Mouse (Mus musculus): ENCODE results near the gene Use1. TPM values are rescaled to one million over a fixed set of nuclear protein-coding genes. Genes with fewer than 3 reads are reported as not detected.

Gene Use1
- total RNA-seq, 2 experiments from 2014 or later = 96.5 to 108 TPM

DNA sequence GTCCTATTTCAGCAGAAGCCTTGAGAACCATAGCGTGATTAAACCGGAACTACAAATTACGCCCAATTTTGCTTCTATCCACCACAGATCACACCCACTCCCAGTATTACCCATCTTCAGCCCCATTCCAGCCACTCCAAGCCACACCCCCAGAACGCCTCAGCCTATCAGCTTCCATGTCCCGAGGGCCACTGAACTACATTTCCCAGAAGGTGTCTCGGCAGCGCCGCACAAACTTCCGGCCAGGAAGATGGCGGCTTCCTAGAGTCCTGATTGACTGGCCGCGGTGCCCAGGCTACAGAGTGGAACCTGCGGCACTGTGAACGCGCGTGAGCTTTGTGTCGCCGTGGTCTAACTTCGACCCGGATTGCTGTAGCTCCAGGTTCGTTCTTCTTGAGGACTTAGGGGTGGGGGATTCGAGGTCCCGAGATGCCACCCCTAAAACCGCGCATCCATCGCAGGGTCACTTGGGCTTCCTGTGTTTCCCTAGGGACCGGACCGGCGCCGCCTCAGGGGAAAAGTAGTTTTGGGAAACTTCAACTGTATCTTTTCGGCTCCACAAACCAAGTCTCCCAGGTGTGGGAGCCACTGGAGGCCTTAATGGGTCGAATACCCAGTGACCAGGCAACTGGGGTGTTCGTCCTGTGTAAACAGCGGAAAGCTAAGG, 30.1 kb downstream of the Use1 start, which contains the start of gene Babam1:
Gene Babam1 (plus strand): TSS at position 223 of the 667 bp plus-strand sequence.
- peak; percentile 89 to 93 for DNase-seq
- intact Hi-C loops (cut with DNase I) = loop anchor here (5.0 kb wide), 1 partner anchor 824 kb away; no protein-coding TSS in a partner anchor

DNA sequence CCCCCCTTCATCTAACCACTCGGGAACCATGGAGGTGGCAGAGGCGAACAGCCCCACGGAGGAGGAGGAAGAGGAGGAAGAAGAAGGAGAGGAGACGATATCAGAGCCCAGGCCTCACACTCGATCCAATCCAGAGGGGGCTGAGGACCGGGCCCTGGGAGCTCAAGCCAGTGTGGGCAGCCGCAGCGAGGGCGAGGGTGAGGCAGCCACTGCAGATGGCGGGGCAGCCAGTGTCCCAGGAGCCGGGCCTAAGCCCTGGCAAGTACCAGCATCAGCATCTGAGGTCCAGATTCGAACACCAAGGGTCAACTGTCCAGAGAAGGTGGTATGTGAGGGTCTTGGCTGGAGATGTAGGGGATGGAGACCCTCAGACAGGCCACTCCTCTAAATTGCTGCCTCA, 31.1 kb downstream of the Use1 start:
- intact Hi-C loops (cut with DNase I) = loop anchor here (5.0 kb wide), 1 partner anchor 825 kb away; no protein-coding TSS in a partner anchor
- no peak for DNase-seq

DNA sequence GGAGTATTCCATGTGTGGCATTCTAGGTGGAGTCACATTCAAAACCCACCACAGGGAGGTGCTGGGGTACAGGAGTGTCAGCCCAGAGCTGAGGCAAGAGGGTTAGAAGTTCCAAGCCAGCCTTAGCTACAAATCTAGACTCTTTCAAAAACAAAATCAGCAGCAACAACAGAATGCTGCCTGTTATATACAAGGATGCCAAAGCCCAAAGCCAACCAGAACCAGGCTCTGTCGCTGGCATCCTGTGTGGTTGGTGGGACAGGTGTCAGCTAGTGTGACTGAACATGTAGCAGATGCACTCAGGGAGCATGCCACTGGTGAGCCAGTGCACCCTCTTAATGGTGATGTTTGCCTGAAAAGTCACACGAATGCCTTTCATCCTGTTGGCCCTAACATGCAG, 34.2 kb downstream of the Use1 start:
- DNase-seq = no peak
- intact Hi-C loops (cut with DNase I) = no loop called here

DNA sequence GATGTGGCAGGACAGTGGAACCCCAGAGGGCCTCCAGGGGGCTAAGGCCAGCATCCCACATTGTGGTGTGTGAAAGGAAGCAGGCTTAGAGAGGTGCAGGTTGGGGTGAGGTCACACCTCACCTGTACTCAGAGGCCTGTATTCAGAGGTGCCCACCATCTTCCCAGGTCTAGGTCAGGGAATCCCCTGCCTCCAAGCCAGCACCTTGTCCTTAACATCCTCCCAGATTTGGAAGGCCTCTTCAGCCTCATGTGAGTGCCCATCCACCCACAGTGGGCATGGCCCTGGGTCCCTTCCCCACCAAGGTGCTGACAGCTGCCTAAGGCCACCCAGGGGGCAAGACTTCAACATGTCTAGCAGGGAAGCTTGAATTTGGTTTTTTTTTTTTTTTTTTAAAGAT, 34.8 kb downstream of the Use1 start:
- no peak for DNase-seq
- intact Hi-C loops (cut with DNase I) = no loop called here

DNA sequence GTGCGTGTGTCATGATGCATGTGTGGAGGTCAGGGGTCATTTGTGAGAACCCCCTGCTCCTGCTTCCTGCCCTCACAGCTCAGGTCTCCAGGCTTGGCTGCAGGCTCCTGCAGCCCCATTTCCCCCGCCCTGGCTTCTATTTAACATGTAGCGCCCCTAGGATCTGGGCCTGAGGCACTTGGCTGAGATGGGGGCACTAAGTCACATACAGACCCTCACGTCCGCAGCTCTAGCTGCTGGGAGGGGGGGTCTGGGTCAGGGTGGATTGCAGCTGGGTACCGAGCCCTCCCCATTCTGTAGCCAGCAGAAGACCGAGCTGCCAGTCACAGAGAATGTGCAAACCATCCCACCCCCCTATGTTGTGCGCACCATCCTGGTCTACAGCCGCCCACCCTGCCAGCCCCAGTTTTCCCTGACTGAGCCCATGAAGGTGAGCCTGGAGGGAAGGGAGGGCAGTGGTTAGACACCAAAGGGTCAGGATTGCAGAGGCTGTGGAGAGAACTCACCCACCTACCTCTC, 35.9 kb downstream of the Use1 start:
- intact Hi-C loops (cut with DNase I) = no loop called here
- no peak for DNase-seq

DNA sequence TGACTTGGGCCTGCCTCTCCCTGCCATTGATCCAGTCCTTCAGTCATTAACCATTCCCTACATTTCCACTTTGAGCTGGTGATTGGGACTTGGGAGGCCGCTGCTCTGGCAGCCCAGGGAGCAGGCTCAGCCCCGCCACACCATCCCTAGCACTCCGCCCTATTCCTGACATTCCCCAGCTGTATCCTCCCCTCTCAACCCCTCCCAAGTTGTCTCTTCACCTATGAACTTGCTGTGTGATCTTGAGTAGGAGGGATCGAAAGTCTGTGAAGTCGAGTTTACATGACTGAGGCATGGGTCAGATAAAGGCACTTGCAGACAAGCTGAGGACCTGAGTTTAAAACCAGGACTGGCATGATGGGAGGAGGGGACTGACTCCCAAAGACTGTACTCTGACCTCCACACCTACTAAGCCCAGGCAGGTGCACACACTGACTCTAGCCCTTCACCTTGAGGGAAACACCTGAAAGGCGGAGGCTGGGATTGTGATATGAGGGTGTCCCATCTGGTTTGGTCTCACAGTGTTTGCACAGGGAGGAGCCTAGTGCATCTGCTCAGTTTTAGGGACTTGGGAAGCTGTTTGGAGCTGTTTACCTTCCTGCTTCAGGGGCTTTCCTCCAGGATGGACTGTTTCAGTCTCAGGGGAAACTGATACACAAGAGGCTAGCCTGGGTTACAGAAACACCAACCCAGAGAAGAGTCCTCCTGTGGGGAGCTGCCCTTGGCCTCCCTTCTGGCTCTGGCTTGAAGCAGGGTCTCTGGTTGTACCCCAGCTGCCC, 36.6 kb downstream of the Use1 start:
- DNase-seq = no peak
- intact Hi-C loops (cut with DNase I) = no loop called here

DNA sequence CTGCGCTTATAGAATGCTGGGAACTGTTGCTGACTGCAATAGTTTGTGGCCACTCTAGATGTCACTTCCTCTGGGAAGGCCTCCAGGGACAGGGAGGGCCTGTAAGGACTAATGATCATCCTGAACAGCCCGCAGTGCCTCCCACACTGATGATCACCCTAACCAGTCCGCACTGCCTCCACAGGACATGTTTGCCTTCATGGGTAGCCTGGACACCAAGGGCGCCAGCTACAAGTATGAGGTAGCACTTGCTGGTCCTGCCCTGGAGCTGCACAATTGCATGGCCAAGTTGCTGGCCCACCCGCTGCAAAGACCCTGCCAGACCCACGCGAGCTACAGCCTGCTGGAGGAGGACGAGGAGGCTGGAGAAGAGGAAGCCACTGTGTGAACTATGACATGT, 37.4 kb downstream of the Use1 start:
- no peak for DNase-seq
- intact Hi-C loops (cut with DNase I) = loop anchor here (2.0 kb wide), 1 partner anchor 29 kb away; no protein-coding TSS in a partner anchor

DNA sequence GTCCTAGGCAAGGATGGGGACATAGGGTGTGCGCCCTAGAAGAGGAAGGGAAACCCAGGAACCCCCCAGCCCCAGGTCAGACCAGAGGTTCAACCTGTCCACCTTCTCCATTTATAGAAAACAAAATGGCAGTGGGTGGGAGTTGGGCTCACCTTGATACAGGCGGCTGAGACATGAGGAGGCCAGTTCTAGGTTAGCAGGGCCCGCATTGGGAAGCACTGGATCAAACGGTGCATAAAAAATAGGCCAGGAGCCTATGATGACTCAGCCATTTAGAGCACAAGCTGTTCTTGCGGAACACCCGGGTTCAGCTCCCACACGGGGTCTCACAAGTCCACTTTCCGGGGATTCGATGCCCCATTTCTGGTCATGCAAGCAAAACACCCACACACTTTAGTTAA, 38.3 kb downstream of the Use1 start:
- intact Hi-C loops (cut with DNase I) = loop anchor here (2.0 to 5.0 kb wide), 2 partner anchors 30 to 178 kb away; no protein-coding TSS in a partner anchor
- no peak for DNase-seq

DNA sequence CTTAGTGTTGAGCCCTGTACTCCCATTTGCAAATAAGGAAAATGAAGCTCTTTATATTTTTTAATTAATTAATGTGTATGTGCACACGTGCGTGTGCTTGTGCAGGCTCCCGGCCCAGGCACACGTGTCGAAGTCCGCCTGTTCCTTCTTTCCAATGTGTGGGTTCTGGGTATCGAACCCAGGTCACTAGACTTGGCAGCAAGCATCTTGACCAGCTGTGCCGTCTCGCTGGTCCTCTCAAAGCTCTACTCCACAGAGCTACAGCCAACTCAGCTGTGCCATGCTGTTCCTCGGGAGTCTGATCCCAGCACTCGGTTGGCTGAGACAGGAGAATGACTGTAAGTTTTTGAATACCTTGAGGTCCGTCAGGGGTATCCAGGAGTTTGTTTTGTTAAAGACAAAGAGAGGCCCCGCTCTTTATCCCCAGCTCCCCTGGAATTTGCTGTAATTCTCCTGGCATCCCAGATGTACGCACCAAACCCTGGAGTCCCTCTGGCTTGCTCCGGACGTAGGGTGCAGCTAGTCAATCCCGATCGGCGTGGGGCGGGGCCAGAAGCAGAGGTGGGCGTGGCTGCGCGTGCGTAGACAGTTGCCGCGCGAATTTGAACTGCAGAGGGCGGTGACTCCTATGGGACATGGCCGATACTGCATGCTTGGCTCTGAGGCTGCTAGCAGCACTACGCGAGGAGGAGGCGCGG, 38.9 kb downstream of the Use1 start, which contains the start of gene Ankle1:
Gene Ankle1 (plus strand): TSS at position 610 of the 698 bp plus-strand sequence.
- intact Hi-C loops (cut with DNase I) = loop anchor here (2.0 to 5.0 kb wide), 3 partner anchors 31 to 178 kb away; no protein-coding TSS in a partner anchor
- DNase-seq = peak; percentile 96 to 98

DNA sequence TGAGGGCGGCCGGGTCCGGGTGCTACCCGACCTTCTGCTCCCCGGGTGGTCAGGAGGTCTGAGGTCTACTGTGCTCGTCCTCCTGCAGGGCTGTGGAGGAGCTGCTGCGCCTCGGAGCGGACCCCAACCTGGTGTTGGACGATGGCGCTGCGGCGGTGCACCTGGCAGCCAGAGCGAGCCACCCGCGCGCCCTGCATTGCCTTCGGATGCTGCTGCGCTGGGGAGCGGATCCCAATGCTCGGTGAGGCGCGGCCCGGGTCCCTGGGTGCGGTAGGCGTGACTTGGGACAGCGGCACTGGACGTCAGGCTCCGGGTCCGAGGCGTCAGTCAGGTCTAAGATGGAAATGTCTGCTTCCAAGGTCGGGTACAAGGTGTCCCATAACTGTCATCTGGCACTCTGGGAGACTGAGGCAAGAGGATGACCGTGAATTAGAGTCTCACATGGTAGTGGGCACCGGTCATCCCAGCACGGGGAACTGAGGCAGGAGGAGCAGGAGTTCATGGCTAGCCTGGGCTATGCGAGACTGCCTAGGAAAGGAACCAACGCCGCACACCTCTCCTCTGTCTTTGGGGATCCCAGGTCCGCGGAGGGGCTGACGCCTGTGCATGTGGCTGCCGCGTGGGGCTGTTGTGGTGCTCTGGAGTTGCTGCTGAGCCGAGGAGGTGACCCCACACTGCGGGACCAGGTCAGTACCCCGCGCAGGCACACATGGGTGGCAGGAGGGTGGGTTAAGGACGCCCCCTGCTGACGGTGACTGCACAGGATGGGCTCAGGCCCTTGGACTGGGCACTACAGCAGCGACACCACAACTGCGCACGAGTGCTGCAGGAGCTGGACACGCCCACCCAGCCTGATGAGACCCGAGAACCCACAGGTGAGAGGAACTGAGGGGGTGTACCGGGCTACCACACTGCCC, 39.7 kb downstream of the Use1 start:
- DNase-seq = peak; percentile 67 to 76
- intact Hi-C loops (cut with DNase I) = loop anchor here (2.0 to 5.0 kb wide), 2 partner anchors 66 to 179 kb away; no protein-coding TSS in a partner anchor

DNA sequence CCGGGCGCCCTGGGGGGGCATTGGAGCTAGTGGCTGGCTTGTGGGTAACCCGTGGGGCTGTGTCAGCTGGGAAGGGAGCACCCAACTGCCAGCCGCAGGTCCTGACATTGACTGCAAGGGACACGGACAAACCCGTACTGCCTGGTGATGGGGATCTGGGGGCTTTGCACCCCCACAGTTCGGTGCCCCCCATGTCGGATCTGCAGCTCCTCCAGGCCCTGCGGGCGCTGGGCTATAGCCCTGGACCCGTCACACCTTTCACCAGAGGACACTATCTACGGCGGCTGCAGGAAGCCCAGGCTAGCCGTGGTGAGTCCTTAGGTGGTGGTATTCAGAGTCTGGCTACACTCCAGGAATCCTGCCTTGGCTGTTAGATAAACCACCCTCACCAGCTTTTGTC, 40.8 kb downstream of the Use1 start:
- intact Hi-C loops (cut with DNase I) = loop anchor here (2.0 to 5.0 kb wide), 2 partner anchors 67 to 180 kb away; no protein-coding TSS in a partner anchor
- DNase-seq = no peak

DNA sequence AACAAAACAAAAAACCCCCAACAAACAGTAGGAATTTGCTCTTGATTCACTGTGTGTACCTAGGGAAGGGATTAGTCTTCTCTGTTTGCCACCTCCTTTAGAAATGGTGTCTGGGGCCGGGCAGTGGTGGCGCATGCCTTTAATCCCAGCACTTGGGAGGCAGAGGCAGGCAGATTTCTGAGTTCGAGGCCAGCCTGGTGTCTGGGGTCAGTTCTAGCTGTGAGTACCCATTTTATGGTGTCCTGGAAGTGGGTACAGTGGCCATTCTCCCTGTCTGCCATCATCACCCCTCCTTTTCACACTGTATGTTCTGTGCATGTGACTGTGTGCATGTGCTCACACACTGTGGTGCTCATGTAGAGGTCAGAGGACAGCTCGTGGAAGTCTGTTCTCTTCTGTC, 41.6 kb downstream of the Use1 start:
- DNase-seq = no peak
- intact Hi-C loops (cut with DNase I) = loop anchor here (5.0 kb wide), 1 partner anchor 181 kb away; no protein-coding TSS in a partner anchor

DNA sequence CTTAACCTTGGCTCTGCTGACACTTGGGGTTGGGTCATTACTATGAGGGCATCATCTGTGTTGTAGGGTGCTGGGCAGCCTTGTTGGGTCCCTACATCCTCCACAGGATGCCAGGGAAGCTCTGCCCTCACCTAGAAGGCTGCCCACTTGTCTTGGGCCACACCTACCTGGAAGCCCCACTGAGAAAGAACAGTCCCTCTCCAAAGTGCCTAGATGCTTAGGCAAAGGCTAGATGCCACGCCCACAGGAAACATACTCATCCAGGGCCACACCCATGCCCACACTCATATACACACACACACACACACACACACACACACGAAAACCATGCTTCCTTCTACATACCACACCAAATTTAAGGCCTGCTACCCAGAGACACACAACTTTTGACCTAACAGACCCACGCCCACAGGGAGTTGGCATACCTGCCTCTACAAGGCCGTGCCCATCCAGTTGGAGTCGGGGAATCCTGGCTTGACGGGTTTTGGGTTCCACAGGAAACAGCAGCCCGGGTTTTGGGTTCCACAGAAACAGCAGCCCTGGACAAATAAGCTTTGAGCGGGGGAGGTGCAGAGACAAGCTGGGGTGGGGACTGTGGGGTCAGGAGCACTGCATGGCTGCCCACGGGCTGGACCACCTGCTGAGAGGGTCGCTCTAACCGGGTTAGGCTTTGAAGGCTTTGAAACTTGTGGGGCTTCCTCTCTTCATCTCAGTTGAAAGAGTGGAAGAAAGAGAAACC, 45.1 kb downstream of the Use1 start:
- DNase-seq = no peak
- intact Hi-C loops (cut with DNase I) = no loop called here

Other genes with a start within 250 kb of the Use1 start
- 10 to 100 TPM; 27.8 to 32.8 TPM for gene Myo9b, start 94.1 kb upstream of the Use1 start, total RNA-seq (2021)
- 10 to 100 TPM; 23.9 to 28.8 TPM for gene Haus8, start 93.9 kb upstream of the Use1 start, total RNA-seq (2021)
- gene Ocel1, start 4.5 kb downstream of the Use1 start, total RNA-seq (2021) = 10 to 100 TPM; 10.4 to 10.7 TPM
- gene Nr2f6, start 15.1 kb downstream of the Use1 start, total RNA-seq (2021) = 10 to 100 TPM; 48.5 to 52.3 TPM
- gene Ushbp1, start 29.0 kb downstream of the Use1 start, total RNA-seq (2021) = 10 to 100 TPM; 40.5 to 45.1 TPM
- gene Babam1, start 30.0 kb downstream of the Use1 start, total RNA-seq (2021) = 10 to 100 TPM; 57.0 to 62.9 TPM
- gene Ankle1, start 39.2 kb downstream of the Use1 start, total RNA-seq (2021) = 1 to 10 TPM in 1 of 2 experiments, under 1 TPM in 1; 0.96 to 2.0 TPM
- gene Abhd8, start 96.8 kb downstream of the Use1 start, total RNA-seq (2021) = 10 to 100 TPM; 29.1 to 31.9 TPM
- 100 to 1,000 TPM; 111 to 124 TPM for gene Mrpl34, start 98.1 kb downstream of the Use1 start, total RNA-seq (2021)
- 10 to 100 TPM; 33.5 to 36.4 TPM for gene Dda1, start 102.4 kb downstream of the Use1 start, total RNA-seq (2021)
- gene Ano8, start 119.1 kb downstream of the Use1 start, total RNA-seq (2021) = 10 to 100 TPM; 16.6 to 18.4 TPM
- gene Gtpbp3, start 121.3 kb downstream of the Use1 start, total RNA-seq (2021) = 10 to 100 TPM; 16.4 to 18.7 TPM
- 10 to 100 TPM; 19.3 to 26.2 TPM for gene Plvap, start 144.9 kb downstream of the Use1 start, total RNA-seq (2021)
- gene Ccdc194, start 158.9 kb downstream of the Use1 start, total RNA-seq (2021) = under 1 TPM in 1 of 2 experiments, not detected in 1; 0.12 TPM
- 10 to 100 TPM; 12.3 to 16.5 TPM for gene Bst2, start 170.6 kb downstream of the Use1 start, total RNA-seq (2021)
- gene Mvb12a, start 176.1 kb downstream of the Use1 start, total RNA-seq (2021) = 10 to 100 TPM; 28.8 to 29.7 TPM
- gene Tmem221, start 192.0 kb downstream of the Use1 start, total RNA-seq (2021) = under 1 TPM; 0.17 to 0.22 TPM
- under 1 TPM; 0.10 to 0.17 TPM for gene Nxnl1, start 199.8 kb downstream of the Use1 start, total RNA-seq (2021)
- 100 to 1,000 TPM; 127 to 151 TPM for gene Slc27a1, start 202.0 kb downstream of the Use1 start, total RNA-seq (2021)
- gene Pgls, start 225.3 kb downstream of the Use1 start, total RNA-seq (2021) = 10 to 100 TPM; 72.9 to 74.2 TPM
- 1 to 10 TPM; 1.6 to 2.7 TPM for gene Fam129c, start 230.8 kb downstream of the Use1 start, total RNA-seq (2021)
- gene Colgalt1, start 244.2 kb downstream of the Use1 start, total RNA-seq (2021) = 10 to 100 TPM; 44.1 TPM

All from heart, postnatal 14 days (tissue).